Mouse (Mus musculus): Measurements from ENCODE around the gene Heatr9.

GRCm38 (mm10) chr11:83509521-83509920 is 12.5 kb downstream of the Heatr9 start:
- no peak for TF ChIP-seq CTCF (IDR thresholded peaks at IDR 0.05; ENCODE audit: borderline replicate concordance, insufficient read depth, low read depth, low read length)
- TF ChIP-seq POLR2A (IDR thresholded peaks at IDR 0.05; ENCODE audit: borderline replicate concordance, insufficient read depth, low read length): no peak

Data from cerebellum, adult 2 months (tissue).